Mouse (Mus musculus): ENCODE measurements around the gene Klra8. TPM values are rescaled to one million over a fixed set of nuclear protein-coding genes. Genes with fewer than 3 reads are reported as not detected.
"Not testable (repeated sequence)": the region's sequence is repeated elsewhere in the genome, so short reads cannot be mapped to it uniquely, and the experiment has no call there.

Klra8 gene
- not detected in 2 replicates for polyA plus RNA-seq (2014; fragmentation: Nextera tagmentation; extraction: Ambion mirVana)

DNA sequence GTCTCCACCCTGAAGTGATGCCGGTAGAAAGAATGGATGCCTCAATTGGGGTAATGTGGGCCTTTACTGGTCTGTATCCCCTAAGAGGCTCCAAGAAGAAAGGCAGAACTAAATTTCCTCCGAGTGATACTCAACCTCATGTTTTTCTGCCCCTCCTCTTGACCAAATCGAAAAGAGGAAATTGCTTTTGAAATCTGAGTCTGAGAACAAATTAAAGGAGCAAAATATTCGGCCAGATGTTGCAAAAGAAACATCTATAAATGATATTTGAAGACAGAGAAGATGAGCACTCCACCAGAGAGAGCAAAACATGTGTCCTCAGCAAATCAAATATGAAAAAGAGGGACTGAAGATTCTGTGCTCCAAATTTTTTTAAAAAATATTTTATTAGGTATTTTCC is at the start of gene Klra8:
Klra8 (minus strand) TSS at position 101 of the 400 bp plus-strand sequence.
- not testable (repeated sequence) for H3K4me1 ChIP-seq (ENCODE audit: control insufficient read depth, insufficient read depth, low read length); H3K9ac ChIP-seq (replicated peaks; ENCODE audit: low read length); H3K4me2 ChIP-seq (ENCODE audit: low read depth, low read length); ATAC-seq (replicated peaks; ENCODE audit: insufficient number of reproducible peaks, low FRiP score, low TSS enrichment, low read depth); H3K4me3 ChIP-seq (ENCODE audit: low read depth, low read length); H3K36me3 ChIP-seq (replicated peaks; ENCODE audit: control insufficient read depth, insufficient read depth, low read depth, low read length); DNase-seq (ENCODE audit: low spot score); H3K27ac ChIP-seq (replicated peaks; ENCODE audit: low read depth, low read length); H3K27me3 ChIP-seq (ENCODE audit: control insufficient read depth, insufficient read depth, low read length); H3K9me3 ChIP-seq (replicated peaks; ENCODE audit: control insufficient read depth, low read length)
- 71% methylated on average over 4 of the region's 4 CpGs for WGBS

- H3K27ac ChIP-seq (replicated peaks; ENCODE audit: low read depth, low read length) = no peak overlapping the region
- 88% methylated on average over 1 of the region's 1 CpGs for WGBS
- no peaks in the 10 kb centered on the region for H3K4me1 ChIP-seq (ENCODE audit: control insufficient read depth, insufficient read depth, low read length)
- H3K9ac ChIP-seq (replicated peaks; ENCODE audit: low read length) = no peak overlapping the region
- no peak for DNase-seq (ENCODE audit: low spot score)
- ATAC-seq (replicated peaks; ENCODE audit: insufficient number of reproducible peaks, low FRiP score, low TSS enrichment, low read depth) = no peak
- H3K9me3 ChIP-seq (replicated peaks; ENCODE audit: control insufficient read depth, low read length) = no peaks in the 10 kb centered on the region
- H3K36me3 ChIP-seq (replicated peaks; ENCODE audit: control insufficient read depth, insufficient read depth, low read depth, low read length) = no peaks in the 10 kb centered on the region
- no peaks in the 10 kb centered on the region for H3K27me3 ChIP-seq (ENCODE audit: control insufficient read depth, insufficient read depth, low read length)
- no peak overlapping the region for H3K4me2 ChIP-seq (ENCODE audit: low read depth, low read length)
- no peak overlapping the region for H3K4me3 ChIP-seq (ENCODE audit: low read depth, low read length)
Measured at GRCm38 (mm10) chr6:130110485-130110884, 19.2 kb downstream of the Klra8 start.

- not testable (repeated sequence) for DNase-seq (ENCODE audit: low spot score); H3K9me3 ChIP-seq (replicated peaks; ENCODE audit: control insufficient read depth, low read length); H3K36me3 ChIP-seq (replicated peaks; ENCODE audit: control insufficient read depth, insufficient read depth, low read depth, low read length); H3K9ac ChIP-seq (replicated peaks; ENCODE audit: low read length); H3K4me3 ChIP-seq (ENCODE audit: low read depth, low read length); H3K4me1 ChIP-seq (ENCODE audit: control insufficient read depth, insufficient read depth, low read length); H3K27me3 ChIP-seq (ENCODE audit: control insufficient read depth, insufficient read depth, low read length); H3K27ac ChIP-seq (replicated peaks; ENCODE audit: low read depth, low read length); ATAC-seq (replicated peaks; ENCODE audit: insufficient number of reproducible peaks, low FRiP score, low TSS enrichment, low read depth); H3K4me2 ChIP-seq (ENCODE audit: low read depth, low read length)
- 87% methylated on average over 3 of the region's 3 CpGs for WGBS
Measured at GRCm38 (mm10) chr6:130102743-130103142, 27.0 kb downstream of the Klra8 start.

DNA sequence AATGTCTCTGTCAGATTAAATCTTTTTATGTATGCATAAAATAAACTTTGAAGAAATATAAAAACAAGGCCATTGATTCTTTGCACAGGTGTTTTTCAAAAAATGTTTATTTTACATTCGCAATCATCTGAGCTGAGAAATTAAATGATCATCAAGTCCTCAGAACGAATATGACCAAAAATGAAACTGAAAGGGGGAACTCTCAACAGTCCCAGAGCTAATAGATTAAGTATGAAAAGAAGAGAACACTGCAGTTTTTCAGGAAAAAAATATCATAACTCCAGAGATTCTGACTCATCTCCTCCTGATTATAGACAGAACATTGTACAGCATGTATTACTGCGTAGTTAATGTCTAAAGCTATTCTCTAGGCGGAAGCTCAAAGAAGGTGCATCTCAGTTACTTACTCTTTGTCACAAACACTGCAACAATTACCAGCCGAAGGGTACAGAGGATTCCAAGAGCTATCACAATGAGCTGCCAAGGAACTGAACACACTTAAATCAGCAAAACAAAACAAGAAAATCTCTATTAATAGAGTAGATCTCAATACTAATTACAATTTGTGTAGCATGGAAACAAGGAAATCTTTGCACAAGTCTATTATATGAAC is 37.3 kb downstream of the Klra8 start:
- H3K9me3 ChIP-seq (replicated peaks; ENCODE audit: control insufficient read depth, low read length) = no peaks in the 10 kb centered on the region
- no peaks in the 10 kb centered on the region for H3K4me1 ChIP-seq (ENCODE audit: control insufficient read depth, insufficient read depth, low read length)
- H3K9ac ChIP-seq (replicated peaks; ENCODE audit: low read length) = no peak overlapping the region
- H3K27me3 ChIP-seq (ENCODE audit: control insufficient read depth, insufficient read depth, low read length) = no peaks in the 10 kb centered on the region
- ATAC-seq (replicated peaks; ENCODE audit: insufficient number of reproducible peaks, low FRiP score, low TSS enrichment, low read depth) (no peak), DNase-seq (ENCODE audit: low spot score) (no peak)
- H3K36me3 ChIP-seq (replicated peaks; ENCODE audit: control insufficient read depth, insufficient read depth, low read depth, low read length) = no peaks in the 10 kb centered on the region
- no peak overlapping the region for H3K27ac ChIP-seq (replicated peaks; ENCODE audit: low read depth, low read length)
- H3K4me2 ChIP-seq (ENCODE audit: low read depth, low read length) = no peak overlapping the region
- no peak overlapping the region for H3K4me3 ChIP-seq (ENCODE audit: low read depth, low read length)
- 81% methylated on average over 5 of the region's 5 CpGs for WGBS

DNA sequence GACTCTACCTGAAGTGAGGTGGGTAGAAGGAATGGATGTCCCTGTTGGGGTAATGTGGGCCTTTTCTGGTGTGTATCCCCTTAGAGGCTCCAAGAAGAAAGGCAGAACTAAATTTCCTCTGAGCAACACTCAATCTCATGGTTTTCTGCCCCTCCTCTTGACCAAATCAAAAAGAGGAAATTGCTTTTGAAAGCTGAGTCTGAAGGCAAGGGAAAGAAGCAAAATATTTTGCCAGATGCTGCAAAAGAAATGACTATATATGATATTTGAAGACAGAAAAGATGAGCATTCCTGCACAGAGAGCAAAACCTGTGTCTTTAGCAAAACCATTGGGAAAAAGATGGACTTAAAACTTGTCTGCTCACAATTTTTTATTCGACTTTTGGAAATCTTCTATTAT is 62.5 kb downstream of the Klra8 start, which contains the start of gene Klra4:
Klra4 (minus strand) TSS at position 101 of the 400 bp plus-strand sequence.
- not testable (repeated sequence) for H3K4me3 ChIP-seq (ENCODE audit: low read depth, low read length); H3K27me3 ChIP-seq (ENCODE audit: control insufficient read depth, insufficient read depth, low read length); H3K4me2 ChIP-seq (ENCODE audit: low read depth, low read length); H3K9me3 ChIP-seq (replicated peaks; ENCODE audit: control insufficient read depth, low read length); H3K9ac ChIP-seq (replicated peaks; ENCODE audit: low read length); ATAC-seq (replicated peaks; ENCODE audit: insufficient number of reproducible peaks, low FRiP score, low TSS enrichment, low read depth); H3K36me3 ChIP-seq (replicated peaks; ENCODE audit: control insufficient read depth, insufficient read depth, low read depth, low read length); H3K4me1 ChIP-seq (ENCODE audit: control insufficient read depth, insufficient read depth, low read length); DNase-seq (ENCODE audit: low spot score); H3K27ac ChIP-seq (replicated peaks; ENCODE audit: low read depth, low read length)
- WGBS = 67% methylated on average over 1 of the region's 1 CpGs

Other genes with a start within 250 kb of the Klra8 start
- not detected in 2 replicates for gene Klra5, start 212.2 kb downstream of the Klra8 start, polyA plus RNA-seq (2014; fragmentation: Nextera tagmentation; extraction: Ambion mirVana)
- not detected in 2 replicates for gene Klra6, start 102.9 kb downstream of the Klra8 start, polyA plus RNA-seq (2014; fragmentation: Nextera tagmentation; extraction: Ambion mirVana)
- not detected in 2 replicates for gene Klra4, start 62.6 kb downstream of the Klra8 start, polyA plus RNA-seq (2014; fragmentation: Nextera tagmentation; extraction: Ambion mirVana)
- gene Klra9, start 63.2 kb upstream of the Klra8 start, polyA plus RNA-seq (2014; fragmentation: Nextera tagmentation; extraction: Ambion mirVana) = not detected in 2 replicates
- not detected in 2 replicates for gene Klra7, start 103.4 kb upstream of the Klra8 start, polyA plus RNA-seq (2014; fragmentation: Nextera tagmentation; extraction: Ambion mirVana)
- gene Klra10, start 152.0 kb upstream of the Klra8 start, polyA plus RNA-seq (2014; fragmentation: Nextera tagmentation; extraction: Ambion mirVana) = not detected in 2 replicates
- gene Klra3, start 207.7 kb upstream of the Klra8 start, polyA plus RNA-seq (2014; fragmentation: Nextera tagmentation; extraction: Ambion mirVana) = not detected in 2 replicates

Measured in embryonic facial prominence, embryonic 11.5 days (tissue).